Comparison of ENCODE assay signal across 18 mouse cellular contexts in the genomic region with DNA sequence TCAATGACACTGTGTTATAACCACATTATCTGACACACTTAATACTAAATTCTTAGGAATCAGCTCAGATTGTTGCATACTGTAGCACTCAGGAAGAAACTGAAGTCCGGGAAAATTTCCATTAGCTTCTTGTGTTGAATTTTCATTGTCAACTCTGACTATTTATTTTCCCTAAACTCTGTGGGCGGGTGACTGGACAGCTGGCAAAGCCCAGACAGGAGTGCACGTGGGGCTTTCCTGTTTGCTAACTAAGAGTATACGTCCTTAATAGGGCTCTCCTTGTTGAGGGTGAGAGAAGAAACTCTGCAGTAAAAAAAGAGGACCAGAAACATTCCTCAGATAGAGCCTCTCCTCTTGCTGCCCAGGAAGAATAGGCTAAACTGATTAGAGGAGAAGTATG. TPM values are rescaled to one million over a fixed set of nuclear protein-coding genes. Genes with fewer than 3 reads are reported as not detected.
DNase-seq lines count a peak whose midpoint lies in the region; ATAC-seq and TF ChIP-seq lines count a peak whose summit lies in the region.
"Had no signal": no experiment of that assay in that cellular context is flagged by ENCODE, and none has a peak within 500 bp of the region (broad histone marks: within the 10 kb centered on the region; RNA-seq: fewer than 3 reads in every experiment).

No protein-coding gene starts in this region.

- no peaks in the 10 kb centered on the region; the same call in 1 of the 2 replicates for H3K79me2 ChIP-seq in liver, adult 2 months (ENCODE audit: control insufficient read depth, insufficient read depth, low read length)
- H3K79me2 ChIP-seq in myocyte (ENCODE audit: control insufficient read depth, insufficient read depth): no peaks in the 10 kb centered on the region

- no peak for TF ChIP-seq EP300 in liver, postnatal 0 days (IDR thresholded peaks at IDR 0.05; ENCODE audit: low read depth)

- no peak overlapping the region for H3ac ChIP-seq in myocyte (ENCODE audit: control insufficient read depth, insufficient read length)

- H3K27me3 ChIP-seq in heart, embryonic 11.5 days (ENCODE audit: control insufficient read depth, insufficient read depth, low read length): no peaks in the 10 kb centered on the region
- no peaks in the 10 kb centered on the region for H3K27me3 ChIP-seq in liver, adult 2 months (ENCODE audit: control insufficient read depth, insufficient read depth, low read length)
- no peaks in the 10 kb centered on the region for H3K27me3 ChIP-seq in liver, postnatal 0 days (ENCODE audit: insufficient read depth, low read length)
- no peaks in the 10 kb centered on the region for H3K27me3 ChIP-seq in myocyte (ENCODE audit: control insufficient read depth, insufficient read depth, insufficient read length)
- H3K27me3 ChIP-seq: embryonic facial prominence, embryonic 12.5 days; limb, embryonic 15.5 days; neural tube, embryonic 13.5 days had no signal

- no peaks in the 10 kb centered on the region for H3K9me3 ChIP-seq in heart, embryonic 11.5 days (replicated peaks; ENCODE audit: control insufficient read depth, low read length)
- H3K9me3 ChIP-seq in liver, postnatal 0 days (ENCODE audit: low read length): no peaks in the 10 kb centered on the region
- H3K9me3 ChIP-seq: embryonic facial prominence, embryonic 12.5 days; limb, embryonic 15.5 days; midbrain, embryonic 10.5 days; neural tube, embryonic 13.5 days had no signal

- H3K4me1 ChIP-seq in heart, embryonic 11.5 days (ENCODE audit: control insufficient read depth, insufficient read depth, low read length): peaks cover 4% of the 10 kb centered on the region; the same call in 1 of the 2 replicates
- peaks cover 17% of the 10 kb centered on the region for H3K4me1 ChIP-seq in liver, adult 2 months (ENCODE audit: control insufficient read depth, insufficient read depth, low read length)
- peaks cover 17% of the 10 kb centered on the region for H3K4me1 ChIP-seq in liver, postnatal 0 days (ENCODE audit: insufficient read depth)
- H3K4me1 ChIP-seq: midbrain, embryonic 10.5 days had no signal

- WGBS in heart, embryonic 11.5 days (ENCODE audit: insufficient replicate concordance): 28% methylated on average over 4 of the region's 4 CpGs
- WGBS in liver, adult 2 months: 4% methylated on average over 4 of the region's 4 CpGs
- 38% methylated on average over 4 of the region's 4 CpGs for WGBS in liver, postnatal 0 days (ENCODE audit: insufficient replicate concordance)

- no peak for ATAC-seq in heart, embryonic 11.5 days (replicated peaks; ENCODE audit: insufficient number of reproducible peaks, low FRiP score, low TSS enrichment)
- ATAC-seq in liver, postnatal 0 days: no peak
- ATAC-seq: hindbrain, embryonic 16.5 days; intestine, postnatal 0 days had no signal

- no peak for TF ChIP-seq POLR2A in liver, adult 2 months (IDR thresholded peaks at IDR 0.05; ENCODE audit: extremely low read depth, insufficient read depth, low read length)
- no peak for TF ChIP-seq POLR2A in myocyte (IDR thresholded peaks at IDR 0.05; ENCODE audit: insufficient read length, low read depth)

- TF ChIP-seq CTCF in liver, adult 2 months (IDR thresholded peaks at IDR 0.05; ENCODE audit: low read depth, low read length): no peak
- TF ChIP-seq CTCF in liver, postnatal 0 days (IDR thresholded peaks at IDR 0.05; ENCODE audit: low read depth): no peak

- peak overlapping the region; percentile 31; the same call in 1 of the 2 replicates for H3K27ac ChIP-seq in heart, embryonic 11.5 days (ENCODE audit: low read depth, low read length)
- H3K27ac ChIP-seq in liver, adult 2 months (replicated peaks; ENCODE audit: insufficient read depth, low read depth, low read length): no peak overlapping the region
- H3K27ac ChIP-seq in liver, postnatal 0 days (ENCODE audit: low read depth): no peak overlapping the region
- H3K27ac ChIP-seq: embryonic facial prominence, embryonic 12.5 days; gastrocnemius, adult 2 months; limb, embryonic 15.5 days; midbrain, embryonic 10.5 days; neural tube, embryonic 13.5 days had no signal

- DNase-seq in heart, postnatal 36 days: no peak
- peak; percentile 75 for DNase-seq in liver, adult 2 months (ENCODE audit: extremely low read depth, low read depth, low spot score)
- no peak for DNase-seq in liver, postnatal 0 days
- peak; percentile 56 for DNase-seq in NIH3T3 (ENCODE audit: low read depth)
- no peak for DNase-seq in left cerebral cortex, adult 11 months (ENCODE audit: low spot score)
- DNase-seq: cerebellum, adult 8-10 months; gastrocnemius, adult 2 months; lung, postnatal 4 days; right cerebral cortex, postnatal 25 days; thymus, postnatal 25 days had no signal

- H3K4me2 ChIP-seq in heart, embryonic 11.5 days: peak overlapping the region; percentile 2; the same call in 1 of the 2 replicates
- no peak overlapping the region for H3K4me2 ChIP-seq in liver, postnatal 0 days (ENCODE audit: low read depth, low read length)
- H3K4me2 ChIP-seq in myocyte (ENCODE audit: low read depth): peak overlapping the region; percentile 21
- H3K4me2 ChIP-seq: embryonic facial prominence, embryonic 12.5 days; limb, embryonic 15.5 days; neural tube, embryonic 13.5 days had no signal

- intact Hi-C loops in heart, postnatal 36 days (cut with DNase I): loop anchor here (1.0 to 2.0 kb wide), 2 partner anchors 43 to 105 kb away; no protein-coding TSS in a partner anchor

- H3K4me3 ChIP-seq in heart, embryonic 11.5 days (ENCODE audit: low read depth, low read length): no peak overlapping the region
- no peak overlapping the region for H3K4me3 ChIP-seq in liver, adult 2 months (ENCODE audit: insufficient read depth, low read depth, low read length)
- H3K4me3 ChIP-seq in liver, postnatal 0 days (ENCODE audit: low read depth, low read length): no peak overlapping the region
- H3K4me3 ChIP-seq in myocyte: no peak overlapping the region
- H3K4me3 ChIP-seq: embryonic facial prominence, embryonic 12.5 days; gastrocnemius, adult 2 months; limb, embryonic 15.5 days; midbrain, embryonic 10.5 days; neural tube, embryonic 13.5 days had no signal

- H3K9ac ChIP-seq in heart, embryonic 11.5 days (ENCODE audit: low read depth, low read length): no peak overlapping the region
- no peak overlapping the region for H3K9ac ChIP-seq in liver, adult 2 months (ENCODE audit: low read depth, low read length)
- H3K9ac ChIP-seq in liver, postnatal 0 days (replicated peaks): no peak overlapping the region
- H3K9ac ChIP-seq: embryonic facial prominence, embryonic 12.5 days; limb, embryonic 15.5 days; neural tube, embryonic 13.5 days had no signal

- no peaks in the 10 kb centered on the region for H3K36me3 ChIP-seq in heart, embryonic 11.5 days (ENCODE audit: control insufficient read depth, insufficient read depth, low read length)
- no peaks in the 10 kb centered on the region for H3K36me3 ChIP-seq in liver, adult 2 months (ENCODE audit: control insufficient read depth, insufficient read depth, low read length)
- no peaks in the 10 kb centered on the region for H3K36me3 ChIP-seq in liver, postnatal 0 days (replicated peaks; ENCODE audit: insufficient read depth, low read length)
- H3K36me3 ChIP-seq in myocyte (ENCODE audit: control insufficient read depth, insufficient read depth): no peaks in the 10 kb centered on the region
- H3K36me3 ChIP-seq: embryonic facial prominence, embryonic 12.5 days; limb, embryonic 15.5 days; midbrain, embryonic 10.5 days; neural tube, embryonic 13.5 days had no signal

TF ChIP-seq in myocyte, 11 proteins besides CTCF, POLR2A, EP300 and RAD21:
- TF ChIP-seq REST (IDR thresholded peaks at IDR 0.05; ENCODE audit: insufficient read depth, insufficient read length): no peak
- TF ChIP-seq USF1 (IDR thresholded peaks at IDR 0.05; ENCODE audit: low read depth): peak; percentile 36
- peak in 2 of 3 experiments; percentile 15 to 38 for TF ChIP-seq MYOD1 (IDR thresholded peaks at IDR 0.05; ENCODE audit: control insufficient read depth in 1 of 3, insufficient read length in 2 of 3, low read depth in 2 of 3)
- no peak for TF ChIP-seq E2F4 (IDR thresholded peaks at IDR 0.05; ENCODE audit: insufficient read depth)
- no peak for TF ChIP-seq SRF (IDR thresholded peaks at IDR 0.05; ENCODE audit: control insufficient read depth, insufficient read length, low read depth)
TF ChIP-seq in myocyte: peak in this region for 2.

RNA-seq across cellular contexts. Expression of gene Il1r1, which starts 3.0 kb away (rescaled TPM):
- 7.9 and 9.8 TPM in 2 replicates for polyA plus RNA-seq in heart, embryonic 11.5 days (2014; fragmentation: Nextera tagmentation; extraction: Ambion mirVana)
- total RNA-seq in heart, postnatal 36 days (2021): 1 to 10 TPM; 5.3 to 6.4 TPM
- 9.4 and 16.0 TPM in 2 replicates for total RNA-seq in liver, adult 2 months (2014; rRNA removed)
- 2.0 and 5.5 TPM in 2 replicates for polyA plus RNA-seq in liver, adult 2 months (2012; rRNA removed)
- 12.7 and 15.1 TPM in 2 replicates for polyA plus RNA-seq in liver, postnatal 0 days (2015; fragmentation: Nextera tagmentation; extraction: Ambion mirVana)
- polyA plus RNA-seq in myocyte (2012; fragmentation: generic; extraction: Trizol): 7.6 TPM

Comparison
In these comparisons a context has a peak if more than half of its experiments do, and no peak if none do; other contexts are left out.
1. DNase-seq: peak in liver, adult 2 months (single experiment) and NIH3T3 (single experiment); none in heart, postnatal 36 days (0 of 2), liver, postnatal 0 days (single experiment) and left cerebral cortex, adult 11 months (single experiment).